Mouse (Mus musculus) heart, adult 2 months (tissue): ENCODE data around the gene Csf2rb2.

ENCODE experiments used
- CTCF ChIP-seq: fragments of 200-600 bp; IDR thresholded peaks from 2 replicates; pipeline ENCODE4 v1.8.1; 2022; ENCODE audit warnings: antibody characterized with exemption, mild to moderate bottlenecking, moderate library complexity
- EP300 ChIP-seq: fragments of 200-500 bp; IDR thresholded peaks from 2 replicates; pipeline ENCODE4 v1.6.1; 2011; ENCODE audit warnings: low read depth, low read length, control low read depth; ENCODE audit not compliant: insufficient read depth
- POLR2A ChIP-seq: fragments of 200-500 bp; IDR thresholded peaks from 2 replicates; pipeline ENCODE4 v1.6.1; 2011; ENCODE audit warnings: mild to moderate bottlenecking, low read depth, low read length, control low read depth; ENCODE audit not compliant: insufficient read depth

GRCm38 (mm10) chr15:78246143-78247116 is 59.1 kb downstream of the Csf2rb2 start:
- no peak for TF ChIP-seq CTCF
- no peak for TF ChIP-seq POLR2A
- TF ChIP-seq EP300: no peak
